Comparison of ENCODE assay signal across 9 mouse cellular contexts in the genomic region with DNA sequence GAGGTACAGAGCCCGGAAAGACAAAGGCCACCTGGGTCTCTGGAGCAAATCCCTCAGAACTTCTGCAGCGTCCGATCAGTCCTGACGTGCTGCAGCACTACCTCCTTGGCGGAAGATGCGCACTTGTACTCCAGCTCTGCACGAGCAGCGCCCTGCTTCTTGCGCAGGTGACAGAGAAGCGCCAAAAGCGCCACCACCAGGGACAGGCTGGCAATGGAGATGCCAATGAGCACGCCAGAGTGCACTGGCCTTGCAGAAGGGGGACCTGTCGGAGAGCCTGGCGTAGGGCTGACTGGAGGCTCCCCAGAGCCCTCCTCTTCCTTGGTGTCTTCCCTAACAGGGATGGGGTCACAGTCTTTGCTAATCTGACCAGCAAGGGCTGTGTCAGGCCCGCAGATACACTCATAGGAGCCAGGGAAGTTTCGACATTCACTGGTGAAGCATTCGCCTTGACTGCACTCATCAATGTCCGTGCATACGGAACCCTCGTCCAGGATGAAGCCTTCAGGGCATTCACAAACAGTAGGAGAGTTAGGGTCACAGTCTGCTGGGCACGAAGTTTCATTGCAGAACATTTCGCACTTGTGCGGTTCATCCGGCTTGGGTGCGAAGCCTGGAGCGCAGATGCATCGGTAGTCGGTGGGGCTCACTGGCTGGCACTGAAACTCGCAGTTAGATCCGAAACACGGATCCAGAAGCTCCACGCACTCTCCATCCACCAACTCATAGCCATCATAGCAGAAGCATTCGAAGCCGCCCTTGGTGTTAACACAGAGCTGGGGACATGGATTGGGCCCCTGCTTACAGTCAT. TPM values are rescaled to one million over a fixed set of nuclear protein-coding genes. Genes with fewer than 3 reads are reported as not detected.
DNase-seq lines count a peak whose midpoint lies in the region; ATAC-seq and TF ChIP-seq lines count a peak whose summit lies in the region.
"Had no signal": no experiment of that assay in that cellular context is flagged by ENCODE, and none has a peak within 500 bp of the region (broad histone marks: within the 10 kb centered on the region; RNA-seq: fewer than 3 reads in every experiment).

No protein-coding gene starts in this region.

- peak; percentile 24; the same call in 1 of the 2 replicates for TF ChIP-seq CTCF in brain, embryonic 14.5 days (IDR thresholded peaks at IDR 0.05; ENCODE audit: borderline replicate concordance, extremely low read depth, insufficient read depth, insufficient read length)
- TF ChIP-seq CTCF in kidney, postnatal 0 days (IDR thresholded peaks at IDR 0.05; ENCODE audit: low read depth), result peak; percentile 49; the same call in 1 of the 2 replicates

- peaks cover 40% of the 10 kb centered on the region for H3K27me3 ChIP-seq in heart, embryonic 13.5 days (replicated peaks)
- peaks cover 14% of the 10 kb centered on the region for H3K27me3 ChIP-seq in kidney, postnatal 0 days (ENCODE audit: insufficient read depth, low read length)

- no peak for ATAC-seq in heart, embryonic 13.5 days (ENCODE audit: extremely low read depth, insufficient number of reproducible peaks, low FRiP score, low TSS enrichment)
- ATAC-seq in kidney, postnatal 0 days (replicated peaks; ENCODE audit: low FRiP score, low read depth), result no peak

- H3K36me3 ChIP-seq in heart, embryonic 13.5 days, result no peaks in the 10 kb centered on the region
- no peaks in the 10 kb centered on the region for H3K36me3 ChIP-seq in kidney, postnatal 0 days (ENCODE audit: insufficient read depth, low read length)

- DNase-seq in gastrocnemius, postnatal 14 days, result peak; percentile 23
- DNase-seq in gastrocnemius, adult 18-20 months (ENCODE audit: low spot score), result no peak
- DNase-seq in brain, embryonic 14.5 days (ENCODE audit: low read depth), result peak; percentile 64
- DNase-seq in kidney, postnatal 0 days (ENCODE audit: low spot score), result peak; percentile 27
- peak; percentile 59 for DNase-seq in lung, postnatal 25 days (ENCODE audit: low spot score)
- DNase-seq in right cerebral cortex, postnatal 10 days (ENCODE audit: low spot score in 2 of 2), result peak; percentile 54 to 61
- no peak for DNase-seq in urinary bladder, postnatal 10 days (ENCODE audit: low spot score)

- H3K4me3 ChIP-seq in heart, embryonic 13.5 days, result peak overlapping the region; percentile 54
- H3K4me3 ChIP-seq in kidney, postnatal 0 days (replicated peaks; ENCODE audit: low read depth, low read length), result peak overlapping the region; percentile 45

- intact Hi-C loops in gastrocnemius, postnatal 14 days (cut with DNase I; ENCODE audit: low total_unique reads), result loop anchor here (5.0 to 10.0 kb wide), 4 partner anchors 131 to 284 kb away; no protein-coding TSS in a partner anchor

- 11% methylated on average over 34 of the region's 34 CpGs for WGBS in heart, embryonic 13.5 days
- 14% methylated on average over 34 of the region's 34 CpGs for WGBS in kidney, postnatal 0 days

- no peak for TF ChIP-seq POLR2A in brain, embryonic 14.5 days (IDR thresholded peaks at IDR 0.05; ENCODE audit: borderline replicate concordance, extremely low read depth, insufficient read depth, insufficient read length, poor library complexity, severe bottlenecking)

- 0 out of 2 replicates have a peak overlapping the region, but pooled peaks have one; percentile 34 for H3K27ac ChIP-seq in heart, embryonic 13.5 days (replicated peaks)
- peak overlapping the region; percentile 16; the same call in 1 of the 2 replicates for H3K27ac ChIP-seq in kidney, postnatal 0 days

- H3K4me2 ChIP-seq in heart, embryonic 13.5 days, result peak overlapping the region; percentile 74
- peak overlapping the region; percentile 69 for H3K4me2 ChIP-seq in kidney, postnatal 0 days (ENCODE audit: low read length)

- peak overlapping the region; percentile 76 for H3K9ac ChIP-seq in heart, embryonic 13.5 days
- peak overlapping the region; percentile 52; the same call in 1 of the 2 replicates for H3K9ac ChIP-seq in kidney, postnatal 0 days (ENCODE audit: low read depth, low read length)

- H3K4me1 ChIP-seq in heart, embryonic 13.5 days, result peaks cover 29% of the 10 kb centered on the region
- H3K4me1 ChIP-seq in kidney, postnatal 0 days (replicated peaks; ENCODE audit: insufficient read depth, low read length), result peaks cover 19% of the 10 kb centered on the region

- H3K9me3 ChIP-seq in heart, embryonic 13.5 days, result peaks cover 3% of the 10 kb centered on the region; the same call in 1 of the 2 replicates
- no peaks in the 10 kb centered on the region for H3K9me3 ChIP-seq in kidney, postnatal 0 days (replicated peaks; ENCODE audit: low read length)

RNA-seq across cellular contexts. Expression of a gene that starts 1.6 kb away (rescaled TPM):
- total RNA-seq in gastrocnemius, postnatal 14 days (2021), result 10 to 100 TPM; 19.3 to 27.9 TPM
- 10 to 100 TPM; 11.3 to 21.6 TPM for total RNA-seq in gastrocnemius, adult 18-20 months (2021)
- 4.6 and 6.4 TPM in 2 replicates for polyA plus RNA-seq in brain, embryonic 14.5 days (2012; rRNA removed)
- 13.3 and 16.6 TPM in 2 replicates for polyA plus RNA-seq in heart, embryonic 13.5 days (2015; fragmentation: Nextera tagmentation; extraction: Ambion mirVana)
- polyA plus RNA-seq in kidney, postnatal 0 days (2015; fragmentation: Nextera tagmentation; extraction: Ambion mirVana), result 14.7 and 14.8 TPM in 2 replicates
- total RNA-seq: MEL had no signal

RNA-seq across cellular contexts. Expression of a gene that starts 11.2 kb away (rescaled TPM):
- total RNA-seq in gastrocnemius, postnatal 14 days (2021), result under 1 TPM; 0.20 to 0.43 TPM
- total RNA-seq in gastrocnemius, adult 18-20 months (2021), result not detected
- polyA plus RNA-seq in brain, embryonic 14.5 days (2012; rRNA removed), result 2.3 and 2.9 TPM in 2 replicates
- polyA plus RNA-seq in heart, embryonic 13.5 days (2015; fragmentation: Nextera tagmentation; extraction: Ambion mirVana), result 0.94 and 1.3 TPM in 2 replicates
- 0.16 and 0.19 TPM in 2 replicates for polyA plus RNA-seq in kidney, postnatal 0 days (2015; fragmentation: Nextera tagmentation; extraction: Ambion mirVana)
- total RNA-seq: MEL had no signal

RNA-seq across cellular contexts. Expression of a gene that starts 37.0 kb away (rescaled TPM):
- 10 to 100 TPM; 60.5 to 73.6 TPM for total RNA-seq in gastrocnemius, postnatal 14 days (2021)
- total RNA-seq in gastrocnemius, adult 18-20 months (2021), result 10 to 100 TPM in 1 of 2 experiments, 1 to 10 TPM in 1; 7.9 to 14.8 TPM
- polyA plus RNA-seq in brain, embryonic 14.5 days (2012; rRNA removed), result 6.8 and 13.9 TPM in 2 replicates
- 24.4 and 25.3 TPM in 2 replicates for polyA plus RNA-seq in heart, embryonic 13.5 days (2015; fragmentation: Nextera tagmentation; extraction: Ambion mirVana)
- 17.0 and 17.5 TPM in 2 replicates for polyA plus RNA-seq in kidney, postnatal 0 days (2015; fragmentation: Nextera tagmentation; extraction: Ambion mirVana)
- total RNA-seq: MEL had no signal

Comparison
In these comparisons a context has a peak if more than half of its experiments do, and no peak if none do; other contexts are left out.
1. DNase-seq: peak in gastrocnemius, postnatal 14 days (single experiment), brain, embryonic 14.5 days (single experiment), kidney, postnatal 0 days (single experiment), lung, postnatal 25 days (single experiment) and right cerebral cortex, postnatal 10 days (2 of 2); none in gastrocnemius, adult 18-20 months (single experiment) and urinary bladder, postnatal 10 days (single experiment).